Mouse (Mus musculus) G1E (cell line): ENCODE data around the gene Slc2a12. TPM values are rescaled to one million over a fixed set of nuclear protein-coding genes. Genes with fewer than 3 reads are reported as not detected.

ENCODE experiments used
- ATAC-seq: 2 replicates; pipeline ENCODE4 v1.8.0; 2016; ENCODE audit warnings: mild to moderate bottlenecking; ENCODE audit not compliant: insufficient number of reproducible peaks, poor library complexity, low FRiP score, severe bottlenecking; ENCODE audit errors: extremely low read depth
- DNase-seq: peaks from one replicate; pipeline ENCODE4 v3.0.0; 2012; ENCODE audit warnings: low spot score
- H3K27me3 ChIP-seq: 2 replicates; pipeline ENCODE4 v1.6.1; 2012; ENCODE audit warnings: mild to moderate bottlenecking, low read length, inconsistent platforms; ENCODE audit not compliant: insufficient read depth
- H3K36me3 ChIP-seq: replicated peaks from 2 replicates; pipeline ENCODE3; 2012; ENCODE audit warnings: mild to moderate bottlenecking, inconsistent platforms
- H3K4me1 ChIP-seq: 2 replicates; pipeline ENCODE4 v1.6.1; 2012; ENCODE audit warnings: low read depth, low read length, inconsistent platforms, mixed read lengths; ENCODE audit not compliant: insufficient read depth
- H3K4me3 ChIP-seq: 2 replicates; pipeline ENCODE4 v1.5.1; 2012; ENCODE audit warnings: low read depth, mild to moderate bottlenecking, inconsistent platforms, low read length, moderate library complexity, mixed read lengths
- H3K9me3 ChIP-seq: replicated peaks from 2 replicates; pipeline ENCODE4 v1.6.1; 2012; ENCODE audit warnings: inconsistent platforms
- CTCF ChIP-seq: IDR thresholded peaks from 2 replicates; pipeline ENCODE4 v1.5.1; 2012; ENCODE audit warnings: low read depth, low read length, inconsistent platforms, mixed read lengths
- GATA1 ChIP-seq: IDR thresholded peaks from 2 replicates; pipeline ENCODE4 v1.6.1; 2012; ENCODE audit warnings: borderline replicate concordance, low read length, inconsistent platforms, mixed read lengths
- GATA2 ChIP-seq: IDR thresholded peaks from 2 replicates; pipeline ENCODE4 v1.6.1; 2012; ENCODE audit warnings: low read depth, low read length, inconsistent platforms, borderline replicate concordance
- POLR2AphosphoS5 ChIP-seq: IDR thresholded peaks from 2 replicates; pipeline ENCODE4 v1.6.1; 2012; ENCODE audit warnings: low read depth, low read length, inconsistent platforms; ENCODE audit not compliant: insufficient replicate concordance
- TAL1 ChIP-seq: conservative IDR thresholded peaks from 2 replicates; pipeline ENCODE4 v1.6.1; 2012; ENCODE audit warnings: low read depth, low read length, inconsistent platforms, mixed read lengths
- polyA plus RNA-seq: library from polyadenylated mRNA; stranded (reverse); fragments of >175 nt; gene quantifications from 2 replicates; pipeline ENCODE4 v1.2.3, GENCODE M21; 2012
- total RNA-seq, 2 experiments: library from RNA; stranded (forward) in 1 of 2; stranded (reverse) in 1 of 2; fragments of 200-1000 nt in 1 of 2; fragments of >200 nt in 1 of 2; fragmentation: Nextera tagmentation in 1 of 2; gene quantifications; 2 replicates each; pipeline ENCODE4 v1.2.3; 2014 to 2017

Gene Slc2a12
- total and polyA plus RNA-seq, 3 experiments, result 0.16 TPM; not detected in 2

DNA sequence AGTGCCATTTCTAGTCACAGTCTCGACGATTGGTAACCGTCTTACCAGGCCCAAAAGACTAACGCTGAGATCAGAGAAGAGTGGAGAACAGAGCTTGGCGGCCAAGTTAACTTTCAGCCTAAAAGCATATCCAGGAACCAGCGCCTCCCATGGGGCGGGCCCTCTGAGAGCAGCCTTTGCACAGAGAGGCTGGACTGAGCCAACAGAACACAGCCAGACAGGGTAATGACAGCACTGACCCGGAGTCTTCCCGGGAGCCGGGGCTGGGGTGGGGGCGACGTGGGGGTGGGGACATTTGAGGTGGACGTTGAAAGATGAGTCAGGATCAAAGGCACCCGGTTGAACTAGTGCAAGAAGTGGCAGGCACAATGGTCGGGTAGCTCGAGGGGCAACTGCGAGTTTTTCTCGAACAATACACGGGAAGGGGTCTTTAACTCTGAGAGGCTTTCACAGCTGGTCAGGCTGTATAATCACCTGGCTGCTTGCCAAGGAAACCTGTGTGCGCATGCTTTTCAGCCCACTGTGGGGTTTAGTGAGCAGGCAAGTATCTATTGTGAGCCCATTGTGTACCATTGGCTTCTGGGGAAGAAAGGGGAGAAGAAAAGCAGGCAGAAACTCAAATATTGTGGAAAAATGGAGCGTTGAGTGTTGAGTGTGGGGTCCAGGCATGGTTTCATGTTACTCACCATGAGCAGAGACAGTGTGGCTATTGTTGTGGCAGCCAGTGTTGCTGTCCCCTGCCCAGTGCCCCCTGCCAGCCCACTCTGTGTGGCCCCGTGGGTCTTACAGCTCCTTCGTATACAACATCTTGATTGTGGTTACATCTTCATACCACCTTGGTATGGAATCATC is 13.9 kb downstream of the Slc2a12 start:
- Histone ChIP-seq H3K27me3 (peaks cover 8% of the 10 kb centered on the region), H3K36me3 (no peaks in the 10 kb centered on the region), H3K4me3 (no peak overlapping the region), H3K4me1 (no peaks in the 10 kb centered on the region), H3K9me3 (no peaks in the 10 kb centered on the region)
- no peak for TF ChIP-seq GATA2
- no peak for TF ChIP-seq GATA1
- no peak for TF ChIP-seq CTCF
- no peak for TF ChIP-seq TAL1
- TF ChIP-seq POLR2AphosphoS5, result no peak
- no peak for ATAC-seq
- DNase-seq, result no peak

GRCm38 (mm10) chr10:22659386-22659725 is 14.5 kb downstream of the Slc2a12 start:
- DNase-seq (no peak), ATAC-seq (no peak)
- H3K36me3 ChIP-seq, result no peaks in the 10 kb centered on the region
- TF ChIP-seq GATA2 (no peak), TAL1 (no peak), CTCF (no peak), GATA1 (no peak), POLR2AphosphoS5 (no peak)
- H3K4me1 ChIP-seq, result no peaks in the 10 kb centered on the region
- peaks cover 5% of the 10 kb centered on the region for H3K27me3 ChIP-seq
- no peak overlapping the region for H3K4me3 ChIP-seq
- H3K9me3 ChIP-seq, result no peaks in the 10 kb centered on the region

- Histone ChIP-seq H3K27me3 (peaks cover 8% of the 10 kb centered on the region), H3K36me3 (no peaks in the 10 kb centered on the region), H3K9me3 (no peaks in the 10 kb centered on the region), H3K4me3 (no peak overlapping the region), H3K4me1 (no peaks in the 10 kb centered on the region)
- no peak for TF ChIP-seq TAL1
- no peak for TF ChIP-seq GATA2
- TF ChIP-seq POLR2AphosphoS5, result no peak
- no peak for TF ChIP-seq GATA1
- no peak for TF ChIP-seq CTCF
- no peak for DNase-seq
- no peak for ATAC-seq
Observed at GRCm38 (mm10) chr10:22660286-22661000, 15.6 kb downstream of the Slc2a12 start.

- DNase-seq (no peak), ATAC-seq (no peak)
- Histone ChIP-seq H3K36me3 (no peaks in the 10 kb centered on the region), H3K4me1 (no peaks in the 10 kb centered on the region), H3K27me3 (peaks cover 2% of the 10 kb centered on the region; the same call in 1 of the 2 replicates), H3K4me3 (no peak overlapping the region), H3K9me3 (no peaks in the 10 kb centered on the region)
- TF ChIP-seq GATA2, result no peak
- TF ChIP-seq CTCF, result no peak
- no peak for TF ChIP-seq GATA1
- no peak for TF ChIP-seq POLR2AphosphoS5
- no peak for TF ChIP-seq TAL1
Observed at GRCm38 (mm10) chr10:22668509-22668908, 23.7 kb downstream of the Slc2a12 start.

GRCm38 (mm10) chr10:22674176-22674575 is 29.4 kb downstream of the Slc2a12 start:
- Histone ChIP-seq H3K9me3 (no peaks in the 10 kb centered on the region), H3K36me3 (no peaks in the 10 kb centered on the region), H3K27me3 (peaks cover 8% of the 10 kb centered on the region), H3K4me3 (no peak overlapping the region), H3K4me1 (no peaks in the 10 kb centered on the region)
- no peak for TF ChIP-seq CTCF
- TF ChIP-seq POLR2AphosphoS5, result no peak
- TF ChIP-seq TAL1, result no peak
- no peak for TF ChIP-seq GATA1
- no peak for TF ChIP-seq GATA2
- DNase-seq (no peak), ATAC-seq (no peak)

DNA sequence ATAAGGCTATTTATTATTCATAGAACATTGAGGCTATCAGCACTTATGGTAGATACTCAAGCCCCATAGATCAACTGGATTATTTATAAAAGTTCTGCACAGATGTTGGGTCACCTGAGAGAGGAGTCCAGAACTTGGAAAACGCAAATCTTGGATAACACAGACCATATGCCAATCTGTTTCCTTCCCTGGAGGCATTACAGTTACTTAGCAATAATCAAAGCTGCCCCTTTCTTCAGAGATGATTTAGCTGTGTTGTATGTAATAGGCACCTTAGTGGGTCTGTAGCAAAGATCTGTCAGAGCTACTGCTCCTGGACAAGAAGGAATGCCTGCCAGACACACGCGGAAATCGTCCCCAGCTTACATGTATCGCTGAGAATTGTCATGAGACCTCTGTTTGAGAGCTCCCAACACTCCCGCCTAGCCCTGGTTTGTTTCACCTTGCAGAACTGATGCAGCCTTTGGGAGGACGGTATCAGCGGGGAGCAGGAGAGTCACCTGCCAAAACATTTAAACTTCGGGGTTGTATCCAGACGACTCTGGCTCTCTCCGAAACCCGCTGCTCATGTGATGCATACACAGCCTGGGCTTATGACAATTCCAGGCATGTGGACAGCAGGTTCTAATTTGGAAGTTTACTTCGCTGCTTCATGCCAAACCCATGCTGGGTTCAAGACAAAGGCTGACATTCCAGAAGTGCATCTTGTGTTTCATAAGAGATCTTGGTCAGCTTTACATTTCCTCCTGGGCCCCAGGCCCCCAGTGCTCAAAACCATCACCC is 31.2 kb downstream of the Slc2a12 start:
- DNase-seq (no peak), ATAC-seq (no peak)
- Histone ChIP-seq H3K4me1 (no peaks in the 10 kb centered on the region), H3K4me3 (no peak overlapping the region), H3K27me3 (peaks cover 11% of the 10 kb centered on the region), H3K9me3 (no peaks in the 10 kb centered on the region), H3K36me3 (no peaks in the 10 kb centered on the region)
- TF ChIP-seq GATA2, result no peak
- no peak for TF ChIP-seq GATA1
- TF ChIP-seq TAL1, result no peak
- TF ChIP-seq CTCF, result no peak
- no peak for TF ChIP-seq POLR2AphosphoS5
